Mouse (Mus musculus) lung, adult 18-20 months (tissue): ENCODE data around the gene Tex36.

Source experiments
- DNase-seq, 2 experiments: peaks; one replicate each; pipeline ENCODE4 v3.0.0; 2022; ENCODE audit warnings: mixed read lengths in 2 of 2

Tex36 gene

GRCm38 (mm10) chr7:133583216-133583615, 18.7 kb downstream of the Tex36 start:
- DNase-seq = no peak

GRCm38 (mm10) chr7:133580296-133580640, 21.7 kb downstream of the Tex36 start:
- no peak for DNase-seq

- DNase-seq = no peak
Observed at GRCm38 (mm10) chr7:133579491-133580295, 22.3 kb downstream of the Tex36 start.

GRCm38 (mm10) chr7:133576825-133577224, 25.1 kb downstream of the Tex36 start:
- DNase-seq = no peak

- DNase-seq = no peak
Observed at GRCm38 (mm10) chr7:133576281-133576680, 25.7 kb downstream of the Tex36 start.

GRCm38 (mm10) chr7:133571927-133572326, 30.0 kb downstream of the Tex36 start:
- DNase-seq = no peak

GRCm38 (mm10) chr7:133569194-133569880, 32.6 kb downstream of the Tex36 start:
- no peak for DNase-seq

GRCm38 (mm10) chr7:133564600-133564999, 37.4 kb downstream of the Tex36 start:
- no peak for DNase-seq

GRCm38 (mm10) chr7:133563175-133563824, 38.7 kb downstream of the Tex36 start:
- no peak for DNase-seq

GRCm38 (mm10) chr7:133555786-133556492, 46.0 kb downstream of the Tex36 start:
- DNase-seq = no peak

GRCm38 (mm10) chr7:133552306-133552991, 49.5 kb downstream of the Tex36 start:
- DNase-seq = no peak

GRCm38 (mm10) chr7:133551000-133551399, 51.0 kb downstream of the Tex36 start:
- DNase-seq = no peak

GRCm38 (mm10) chr7:133548434-133548833, 53.5 kb downstream of the Tex36 start:
- DNase-seq = no peak

GRCm38 (mm10) chr7:133545631-133546030, 56.3 kb downstream of the Tex36 start:
- no peak for DNase-seq

GRCm38 (mm10) chr7:133544966-133545365, 57.0 kb downstream of the Tex36 start:
- no peak for DNase-seq

- no peak for DNase-seq
Observed at GRCm38 (mm10) chr7:133543131-133543530, 58.8 kb downstream of the Tex36 start.

- no peak for DNase-seq
Observed at GRCm38 (mm10) chr7:133537366-133537765, 64.6 kb downstream of the Tex36 start.
